Mouse (Mus musculus) olfactory bulb, adult 2 months (tissue): Measurements from ENCODE around the gene Kcp.

ENCODE experiments used
- CTCF ChIP-seq: fragments of 200-500 bp; IDR thresholded peaks from 2 replicates; pipeline ENCODE4 v1.5.1; 2012; ENCODE audit warnings: low read depth, mild to moderate bottlenecking, low read length, moderate library complexity; ENCODE audit not compliant: insufficient read depth
- POLR2A ChIP-seq: fragments of 200-500 bp; IDR thresholded peaks from 2 replicates; pipeline ENCODE4 v1.6.1; 2012; ENCODE audit warnings: mild to moderate bottlenecking, low read depth, low read length, moderate library complexity; ENCODE audit not compliant: insufficient read depth

DNA sequence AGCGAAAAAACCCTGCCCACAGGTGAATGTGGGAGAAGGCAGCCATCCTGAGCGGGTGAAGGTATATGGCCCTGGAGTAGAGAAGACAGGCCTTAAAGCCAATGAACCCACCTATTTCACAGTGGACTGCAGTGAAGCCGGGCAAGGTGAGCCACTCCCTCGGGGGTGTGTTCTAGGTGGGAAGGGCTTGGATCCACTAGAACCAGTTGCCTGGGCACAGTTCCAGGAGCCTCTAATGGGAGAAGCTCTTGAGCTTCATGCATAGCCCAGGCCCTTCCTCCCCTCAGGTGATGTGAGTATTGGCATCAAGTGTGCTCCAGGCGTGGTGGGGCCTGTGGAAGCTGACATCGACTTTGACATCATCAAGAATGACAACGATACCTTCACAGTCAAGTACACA is 62.4 kb downstream of the Kcp start:
- TF ChIP-seq CTCF (no peak), POLR2A (no peak)
